Mouse (Mus musculus) ES-E14 (cell line): Measurements from ENCODE around the gene Smgc. TPM values are rescaled to one million over a fixed set of nuclear protein-coding genes. Genes with fewer than 3 reads are reported as not detected.
"Not testable (repeated sequence)": the region's sequence is repeated elsewhere in the genome, so short reads cannot be mapped to it uniquely, and the experiment has no call there.

ENCODE experiments used
- DNase-seq: peaks from one replicate; pipeline ENCODE4 v3.0.0-alpha.2; 2013; ENCODE audit warnings: low read depth, low spot score
- H3K27ac ChIP-seq: 2 replicates; pipeline ENCODE4 v1.5.1; 2012; ENCODE audit warnings: low read depth, mild to moderate bottlenecking, low read length, moderate library complexity, mixed read lengths; ENCODE audit not compliant: poor library complexity, insufficient read depth, severe bottlenecking
- H3K36me3 ChIP-seq: 2 replicates; pipeline ENCODE4 v1.6.1; 2012; ENCODE audit warnings: mild to moderate bottlenecking, low read length, moderate library complexity, mixed read lengths; ENCODE audit not compliant: control insufficient read depth, poor library complexity, insufficient read depth, severe bottlenecking
- H3K4me1 ChIP-seq, 2 experiments: fragments of 150-350 bp in 1 of 2; sonication (generic) in 1 of 2; 2 replicates each; pipeline ENCODE4 v1.6.1; 2012; ENCODE audit warnings: low read length in 2 of 2, mild to moderate bottlenecking in 1 of 2, mixed read lengths in 1 of 2; ENCODE audit not compliant: control insufficient read depth in 2 of 2, insufficient read depth in 2 of 2, poor library complexity in 1 of 2
- H3K4me3 ChIP-seq, 2 experiments: fragments of 150-350 bp in 1 of 2; sonication (generic) in 1 of 2; 2 replicates each; pipeline ENCODE4 v1.5.1; 2012; ENCODE audit warnings: low read length in 2 of 2, low read depth in 1 of 2, mild to moderate bottlenecking in 1 of 2, mixed read lengths in 1 of 2; ENCODE audit not compliant: insufficient read depth in 1 of 2, poor library complexity in 1 of 2, severe bottlenecking in 1 of 2
- H3K9ac ChIP-seq: 2 replicates; pipeline ENCODE4 v1.6.1; 2012; ENCODE audit warnings: low read depth, mild to moderate bottlenecking, low read length, mixed read lengths; ENCODE audit not compliant: poor library complexity, insufficient read depth, severe bottlenecking
- H3K9me3 ChIP-seq: fragments of 150-350 bp; sonication (generic); 2 replicates; pipeline ENCODE4 v1.6.1; 2012; ENCODE audit warnings: low read depth, mild to moderate bottlenecking, low read length; ENCODE audit not compliant: control insufficient read depth, insufficient read depth
- HCFC1 ChIP-seq: IDR thresholded peaks from 2 replicates; pipeline ENCODE4 v1.6.1; 2012; ENCODE audit warnings: low read length, inconsistent platforms, borderline replicate concordance; ENCODE audit not compliant: insufficient read depth
- MAFK ChIP-seq: IDR thresholded peaks from 2 replicates; pipeline ENCODE4 v1.6.1; 2014; ENCODE audit warnings: mild to moderate bottlenecking, low read depth, low read length, inconsistent platforms; ENCODE audit not compliant: insufficient read depth
- ZC3H11A ChIP-seq: IDR thresholded peaks from 2 replicates; pipeline ENCODE4 v1.6.1; 2012; ENCODE audit warnings: low read depth, mild to moderate bottlenecking, inconsistent platforms, low read length, borderline replicate concordance
- ZNF384 ChIP-seq: IDR thresholded peaks from 2 replicates; pipeline ENCODE4 v1.6.1; 2012; ENCODE audit warnings: low read depth, low read length, inconsistent platforms
- in situ Hi-C, 2 experiments: fragments of 600-800 bp; cut with MboI; formaldehyde crosslinking; loops; one replicate each; pipeline ENCODE4 v1.15.1; 2025; ENCODE audit warnings: low sequenced_read_pairs in 2 of 2, inconsistent platforms in 1 of 2; ENCODE audit not compliant: unreplicated experiment in 2 of 2
- total RNA-seq: library from RNA; depleted of rRNA; stranded (reverse); fragments of 300-350 nt; gene quantifications from 2 replicates; pipeline ENCODE4 v1.2.3, GENCODE M21; 2012; rRNA removed

Smgc gene
- total RNA-seq, 1 experiment: 0.22 TPM

GRCm38 (mm10) chr15:91900245-91900644, 62.2 kb downstream of the Smgc start:
- Histone ChIP-seq H3K4me1 (no peaks in the 10 kb centered on the region; a peak in 1 of 4 replicates), H3K36me3 (no peaks in the 10 kb centered on the region), H3K27ac (no peak overlapping the region), H3K9me3 (no peaks in the 10 kb centered on the region), H3K9ac (no peak overlapping the region), H3K4me3 (no peak overlapping the region)
- no peak for TF ChIP-seq ZNF384
- no peak for TF ChIP-seq MAFK
- TF ChIP-seq HCFC1: no peak
- no peak for TF ChIP-seq ZC3H11A
- in situ Hi-C loops: no loop called here
- peak; percentile 56 for DNase-seq

GRCm38 (mm10) chr15:91907046-91907445, 69.0 kb downstream of the Smgc start:
- H3K4me1 ChIP-seq, in situ Hi-C loops: not testable (repeated sequence)

More at GRCm38 (mm10) chr15:91907046-91907445, 69.0 kb downstream of the Smgc start:
- DNase-seq, H3K9me3 ChIP-seq, H3K27ac ChIP-seq, H3K4me3 ChIP-seq, H3K9ac ChIP-seq, H3K36me3 ChIP-seq: not testable (repeated sequence)

Other genes with a start within 250 kb of the Smgc start
- 2.2 and 6.0 TPM in 2 replicates for gene Lrrk2, start 165.1 kb upstream of the Smgc start, total RNA-seq
- 0.21 and 0.62 TPM in 2 replicates for gene Cntn1, start 212.9 kb downstream of the Smgc start, total RNA-seq